Mouse (Mus musculus): ENCODE measurements around the gene Flnb. TPM values are rescaled to one million over a fixed set of nuclear protein-coding genes. Genes with fewer than 3 reads are reported as not detected.

Gene Flnb
- polyA plus RNA-seq, 1 experiment, result 9.8 TPM

DNA sequence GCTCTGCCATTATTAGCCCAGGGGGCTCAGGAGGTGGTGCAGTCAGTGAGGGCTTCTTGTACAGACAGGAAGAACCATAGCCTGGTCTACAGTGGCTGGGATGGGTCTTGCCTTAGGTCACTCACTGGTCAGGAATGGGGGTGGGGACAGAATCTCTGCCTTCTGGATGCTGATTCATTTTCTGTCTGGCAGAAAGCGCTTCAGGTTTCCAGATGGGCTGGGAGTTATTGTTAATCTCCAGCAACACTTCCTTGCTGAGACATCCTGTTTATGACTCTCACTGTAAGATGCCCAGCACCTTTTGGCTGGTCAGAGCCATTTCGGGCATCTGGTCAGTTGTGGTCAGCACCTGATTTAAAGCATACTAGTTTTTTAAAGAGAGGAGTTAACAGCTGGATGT lies 55.8 kb downstream of the Flnb start:
- H3K4me3 ChIP-seq (ENCODE audit: control insufficient read depth, low read depth, low read length), result no peak overlapping the region
- H3K27ac ChIP-seq (ENCODE audit: control insufficient read depth, insufficient read depth, low read depth, low read length), result no peak overlapping the region
- peaks cover 3% of the 10 kb centered on the region; the same call in 1 of the 2 replicates for H3K4me1 ChIP-seq (ENCODE audit: control insufficient read depth, insufficient read depth, low read length)
- no peaks in the 10 kb centered on the region for H3K36me3 ChIP-seq (ENCODE audit: control insufficient read depth, insufficient read depth, low read length)
- no peak for TF ChIP-seq POLR2A (IDR thresholded peaks at IDR 0.05; ENCODE audit: control insufficient read depth, low read depth, low read length)
- no peaks in the 10 kb centered on the region for H3K27me3 ChIP-seq (ENCODE audit: control insufficient read depth, insufficient read depth, low read length)

DNA sequence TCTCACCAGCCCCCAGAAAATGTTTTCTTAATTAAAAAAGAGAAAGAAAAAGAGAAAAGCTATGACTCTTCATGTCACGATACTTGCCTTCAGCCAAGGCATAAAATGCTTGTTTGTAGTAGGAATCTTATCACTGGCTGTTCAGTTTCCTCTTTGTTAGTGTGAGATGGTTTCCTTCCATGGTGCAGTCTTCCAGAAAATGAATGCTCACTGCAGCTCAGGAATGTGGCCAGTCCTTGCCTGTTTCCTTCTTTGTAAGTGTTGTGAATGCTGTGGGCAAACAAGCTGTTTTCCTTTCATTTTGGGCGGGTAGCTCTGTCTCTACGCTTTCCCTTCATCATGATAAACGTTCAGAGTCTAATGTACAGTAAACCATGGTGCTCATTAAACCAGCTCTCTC lies 56.7 kb downstream of the Flnb start:
- H3K4me3 ChIP-seq (ENCODE audit: control insufficient read depth, low read depth, low read length), result no peak overlapping the region
- H3K27ac ChIP-seq (ENCODE audit: control insufficient read depth, insufficient read depth, low read depth, low read length), result no peak overlapping the region
- no peak for TF ChIP-seq CTCF (IDR thresholded peaks at IDR 0.05; ENCODE audit: control insufficient read depth, insufficient read depth, insufficient replicate concordance, low read depth, low read length)
- TF ChIP-seq POLR2A (IDR thresholded peaks at IDR 0.05; ENCODE audit: control insufficient read depth, low read depth, low read length), result no peak
- H3K36me3 ChIP-seq (ENCODE audit: control insufficient read depth, insufficient read depth, low read length), result no peaks in the 10 kb centered on the region
- peaks cover 3% of the 10 kb centered on the region; the same call in 1 of the 2 replicates for H3K4me1 ChIP-seq (ENCODE audit: control insufficient read depth, insufficient read depth, low read length)
- H3K27me3 ChIP-seq (ENCODE audit: control insufficient read depth, insufficient read depth, low read length), result no peaks in the 10 kb centered on the region

DNA sequence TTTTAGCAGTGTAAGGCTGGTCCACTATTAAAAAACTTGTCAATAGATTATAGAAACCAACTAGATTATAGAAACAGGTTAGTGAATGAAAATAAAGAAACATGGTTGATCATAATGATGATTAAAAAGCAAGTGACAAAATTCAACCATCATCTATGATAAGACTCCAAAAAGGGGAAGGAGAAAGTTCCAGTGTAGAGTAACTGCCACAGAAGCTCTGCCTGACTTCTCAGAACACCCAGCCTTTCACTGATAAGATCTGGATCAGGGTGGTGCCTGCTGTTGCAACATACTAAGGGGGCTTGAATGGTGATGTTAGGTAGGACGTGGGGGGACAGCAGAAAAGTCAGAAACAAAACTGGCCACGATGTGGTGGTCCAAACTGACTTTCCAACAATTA lies 60.2 kb downstream of the Flnb start:
- no peaks in the 10 kb centered on the region for H3K27me3 ChIP-seq (ENCODE audit: control insufficient read depth, insufficient read depth, low read length)
- no peak for TF ChIP-seq CTCF (IDR thresholded peaks at IDR 0.05; ENCODE audit: control insufficient read depth, insufficient read depth, insufficient replicate concordance, low read depth, low read length)
- TF ChIP-seq POLR2A (IDR thresholded peaks at IDR 0.05; ENCODE audit: control insufficient read depth, low read depth, low read length), result no peak
- no peaks in the 10 kb centered on the region for H3K36me3 ChIP-seq (ENCODE audit: control insufficient read depth, insufficient read depth, low read length)
- no peak overlapping the region for H3K4me3 ChIP-seq (ENCODE audit: control insufficient read depth, low read depth, low read length)
- peaks cover 3% of the 10 kb centered on the region; the same call in 1 of the 2 replicates for H3K4me1 ChIP-seq (ENCODE audit: control insufficient read depth, insufficient read depth, low read length)
- H3K27ac ChIP-seq (ENCODE audit: control insufficient read depth, insufficient read depth, low read depth, low read length), result no peak overlapping the region

DNA sequence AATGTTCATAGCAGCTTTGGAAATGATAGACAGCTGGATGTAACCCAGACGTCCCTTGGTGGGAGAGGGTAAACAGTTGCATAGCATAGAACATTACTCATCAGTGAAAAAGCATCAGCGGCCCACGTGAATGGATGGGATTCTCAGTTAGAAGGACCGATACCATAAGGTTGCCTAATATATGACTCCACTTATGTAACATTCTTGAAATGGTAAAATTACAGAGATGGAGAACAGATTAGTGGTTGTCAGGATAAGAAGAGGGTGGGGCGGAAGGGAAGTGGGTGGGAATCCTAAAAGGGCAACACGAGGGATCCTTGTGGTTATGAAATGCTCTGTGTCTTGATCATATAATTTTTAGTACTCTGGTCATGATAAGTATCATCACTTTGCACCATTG lies 62.6 kb downstream of the Flnb start:
- no peaks in the 10 kb centered on the region for H3K36me3 ChIP-seq (ENCODE audit: control insufficient read depth, insufficient read depth, low read length)
- peaks cover 3% of the 10 kb centered on the region; the same call in 1 of the 2 replicates for H3K4me1 ChIP-seq (ENCODE audit: control insufficient read depth, insufficient read depth, low read length)
- no peak for TF ChIP-seq CTCF (IDR thresholded peaks at IDR 0.05; ENCODE audit: control insufficient read depth, insufficient read depth, insufficient replicate concordance, low read depth, low read length)
- TF ChIP-seq POLR2A (IDR thresholded peaks at IDR 0.05; ENCODE audit: control insufficient read depth, low read depth, low read length), result no peak
- H3K27me3 ChIP-seq (ENCODE audit: control insufficient read depth, insufficient read depth, low read length), result no peaks in the 10 kb centered on the region
- H3K27ac ChIP-seq (ENCODE audit: control insufficient read depth, insufficient read depth, low read depth, low read length), result no peak overlapping the region
- no peak overlapping the region for H3K4me3 ChIP-seq (ENCODE audit: control insufficient read depth, low read depth, low read length)

DNA sequence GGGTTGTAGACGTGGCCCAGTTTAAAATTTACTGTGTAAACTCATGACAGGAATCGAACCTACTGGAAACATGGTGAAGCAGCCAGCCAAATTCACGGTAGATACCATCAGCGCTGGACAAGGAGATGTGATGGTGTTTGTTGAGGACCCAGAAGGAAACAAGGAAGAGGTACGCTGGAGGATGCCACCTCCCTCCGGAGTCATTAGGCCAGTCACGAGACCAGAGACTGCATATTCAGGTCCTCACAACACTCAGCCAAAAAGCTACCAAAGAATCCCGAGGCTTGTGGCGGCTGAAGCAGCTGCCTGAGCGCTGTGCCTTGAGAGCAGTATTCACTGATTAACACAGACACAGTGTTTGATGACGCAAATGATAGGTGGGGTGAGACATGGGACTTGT lies 63.8 kb downstream of the Flnb start:
- no peak overlapping the region for H3K4me3 ChIP-seq (ENCODE audit: control insufficient read depth, low read depth, low read length)
- H3K27ac ChIP-seq (ENCODE audit: control insufficient read depth, insufficient read depth, low read depth, low read length), result no peak overlapping the region
- TF ChIP-seq POLR2A (IDR thresholded peaks at IDR 0.05; ENCODE audit: control insufficient read depth, low read depth, low read length) (no peak), CTCF (IDR thresholded peaks at IDR 0.05; ENCODE audit: control insufficient read depth, insufficient read depth, insufficient replicate concordance, low read depth, low read length) (no peak)
- H3K36me3 ChIP-seq (ENCODE audit: control insufficient read depth, insufficient read depth, low read length), result no peaks in the 10 kb centered on the region
- peaks cover 3% of the 10 kb centered on the region; the same call in 1 of the 2 replicates for H3K4me1 ChIP-seq (ENCODE audit: control insufficient read depth, insufficient read depth, low read length)
- no peaks in the 10 kb centered on the region for H3K27me3 ChIP-seq (ENCODE audit: control insufficient read depth, insufficient read depth, low read length)

DNA sequence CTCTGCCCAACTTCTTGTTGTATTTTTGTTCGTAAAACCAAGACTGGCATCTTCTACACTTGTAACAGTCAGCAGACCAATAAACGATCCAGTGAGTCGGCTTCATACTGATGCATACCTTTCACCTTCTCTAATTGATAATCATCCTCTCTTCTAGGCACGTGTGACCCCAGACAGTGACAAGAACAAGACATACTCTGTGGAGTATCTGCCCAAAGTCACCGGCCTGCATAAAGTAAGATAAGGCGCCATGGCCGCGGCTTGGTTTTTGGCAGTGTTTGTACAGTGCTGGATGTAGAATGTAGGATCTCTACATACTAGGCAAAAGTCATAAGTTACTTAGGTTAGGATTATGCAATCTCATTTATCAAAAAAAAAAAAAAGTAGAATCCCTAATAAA lies 64.3 kb downstream of the Flnb start:
- no peak overlapping the region for H3K4me3 ChIP-seq (ENCODE audit: control insufficient read depth, low read depth, low read length)
- no peaks in the 10 kb centered on the region for H3K27me3 ChIP-seq (ENCODE audit: control insufficient read depth, insufficient read depth, low read length)
- no peak for TF ChIP-seq POLR2A (IDR thresholded peaks at IDR 0.05; ENCODE audit: control insufficient read depth, low read depth, low read length)
- no peak for TF ChIP-seq CTCF (IDR thresholded peaks at IDR 0.05; ENCODE audit: control insufficient read depth, insufficient read depth, insufficient replicate concordance, low read depth, low read length)
- H3K27ac ChIP-seq (ENCODE audit: control insufficient read depth, insufficient read depth, low read depth, low read length), result no peak overlapping the region
- H3K4me1 ChIP-seq (ENCODE audit: control insufficient read depth, insufficient read depth, low read length), result peaks cover 3% of the 10 kb centered on the region; the same call in 1 of the 2 replicates
- no peaks in the 10 kb centered on the region for H3K36me3 ChIP-seq (ENCODE audit: control insufficient read depth, insufficient read depth, low read length)

DNA sequence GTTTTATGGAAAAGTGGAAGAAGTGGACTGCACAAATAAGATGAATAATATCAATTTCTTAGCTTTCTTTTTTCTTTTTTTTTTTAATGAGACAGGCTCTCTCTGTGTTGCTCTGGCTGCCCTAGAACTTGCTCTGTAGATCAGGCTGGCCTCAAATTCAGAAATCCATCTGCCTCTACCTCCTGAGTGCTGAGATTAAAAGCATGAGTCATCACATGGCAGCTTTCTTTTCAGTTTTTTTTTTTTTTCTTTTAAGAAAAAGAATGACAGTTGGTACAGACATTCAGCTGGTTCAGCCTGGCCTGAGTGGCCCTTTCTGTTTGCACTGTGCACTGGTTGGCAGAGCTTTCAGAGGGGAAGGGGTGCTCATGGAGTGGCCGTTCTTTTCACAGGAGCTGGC lies 66.4 kb downstream of the Flnb start:
- Histone ChIP-seq H3K36me3 (ENCODE audit: control insufficient read depth, insufficient read depth, low read length) (no peaks in the 10 kb centered on the region), H3K27ac (ENCODE audit: control insufficient read depth, insufficient read depth, low read depth, low read length) (no peak overlapping the region), H3K4me1 (ENCODE audit: control insufficient read depth, insufficient read depth, low read length) (no peaks in the 10 kb centered on the region), H3K27me3 (ENCODE audit: control insufficient read depth, insufficient read depth, low read length) (no peaks in the 10 kb centered on the region), H3K4me3 (ENCODE audit: control insufficient read depth, low read depth, low read length) (no peak overlapping the region)
- no peak for TF ChIP-seq CTCF (IDR thresholded peaks at IDR 0.05; ENCODE audit: control insufficient read depth, insufficient read depth, insufficient replicate concordance, low read depth, low read length)
- TF ChIP-seq POLR2A (IDR thresholded peaks at IDR 0.05; ENCODE audit: control insufficient read depth, low read depth, low read length), result no peak

DNA sequence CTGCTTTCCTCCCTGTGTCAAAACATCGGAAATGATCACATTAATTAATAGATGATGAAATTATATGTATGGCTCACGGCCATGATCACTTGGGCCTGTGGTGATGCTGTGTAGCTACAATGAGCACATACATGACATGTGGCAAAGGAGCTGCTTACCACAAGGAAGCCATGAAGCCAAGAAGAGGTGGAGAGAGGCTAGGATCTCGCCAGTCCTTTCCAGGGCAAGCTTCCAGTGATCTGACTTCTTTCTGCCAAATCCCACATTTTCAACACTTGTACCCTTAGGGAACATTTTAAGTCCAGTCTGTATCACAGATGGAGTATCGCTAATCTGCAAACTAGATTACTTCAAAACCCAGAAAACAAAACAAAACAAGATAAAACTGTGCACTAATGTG lies 67.1 kb downstream of the Flnb start:
- Histone ChIP-seq H3K27me3 (ENCODE audit: control insufficient read depth, insufficient read depth, low read length) (no peaks in the 10 kb centered on the region), H3K4me1 (ENCODE audit: control insufficient read depth, insufficient read depth, low read length) (no peaks in the 10 kb centered on the region), H3K4me3 (ENCODE audit: control insufficient read depth, low read depth, low read length) (no peak overlapping the region), H3K36me3 (ENCODE audit: control insufficient read depth, insufficient read depth, low read length) (no peaks in the 10 kb centered on the region), H3K27ac (ENCODE audit: control insufficient read depth, insufficient read depth, low read depth, low read length) (no peak overlapping the region)
- no peak for TF ChIP-seq CTCF (IDR thresholded peaks at IDR 0.05; ENCODE audit: control insufficient read depth, insufficient read depth, insufficient replicate concordance, low read depth, low read length)
- TF ChIP-seq POLR2A (IDR thresholded peaks at IDR 0.05; ENCODE audit: control insufficient read depth, low read depth, low read length), result no peak
